Mouse (Mus musculus) brain, embryonic 14.5 days (tissue): ENCODE measurements around the gene Lsamp. TPM values are rescaled to one million over a fixed set of nuclear protein-coding genes. Genes with fewer than 3 reads are reported as not detected.
"Not testable (repeated sequence)": the region's sequence is repeated elsewhere in the genome, so short reads cannot be mapped to it uniquely, and the experiment has no call there.

ENCODE experiments used
- DNase-seq: peaks from one replicate; pipeline ENCODE4 v3.0.0-alpha.2; 2011; ENCODE audit warnings: low read depth
- CTCF ChIP-seq: fragments of 200-500 bp; IDR thresholded peaks from 2 replicates; pipeline ENCODE4 v1.5.1; 2012; ENCODE audit warnings: inconsistent platforms, mild to moderate bottlenecking, moderate library complexity, borderline replicate concordance; ENCODE audit not compliant: insufficient read depth, insufficient read length; ENCODE audit errors: extremely low read depth
- POLR2A ChIP-seq: fragments of 200-500 bp; IDR thresholded peaks from 2 replicates; pipeline ENCODE4 v1.6.1; 2012; ENCODE audit warnings: mild to moderate bottlenecking, inconsistent platforms, borderline replicate concordance; ENCODE audit not compliant: poor library complexity, insufficient read depth, insufficient read length, severe bottlenecking; ENCODE audit errors: extremely low read depth
- polyA plus RNA-seq: library from polyadenylated mRNA; depleted of rRNA; stranded (reverse); fragments of >200 nt; gene quantifications from 2 replicates; pipeline ENCODE4 v1.2.3, GENCODE M21; 2012

Lsamp gene
- polyA plus RNA-seq, 1 experiment = 45.1 TPM

- DNase-seq = no peak
- no peak for TF ChIP-seq CTCF
- TF ChIP-seq POLR2A = no peak
Observed at GRCm38 (mm10) chr16:41965636-41966035, 1981.5 kb downstream of the Lsamp start.

GRCm38 (mm10) chr16:41969215-41969614, 1985.1 kb downstream of the Lsamp start:
- TF ChIP-seq POLR2A (no peak), CTCF (no peak)
- DNase-seq = peak; percentile 21

- DNase-seq = peak; percentile 76
- TF ChIP-seq POLR2A (no peak), CTCF (no peak)
Observed at GRCm38 (mm10) chr16:41974866-41975719, 1990.9 kb downstream of the Lsamp start.

GRCm38 (mm10) chr16:41976897-41977296, 1992.7 kb downstream of the Lsamp start:
- no peak for DNase-seq
- TF ChIP-seq POLR2A = no peak
- TF ChIP-seq CTCF = no peak

GRCm38 (mm10) chr16:41996956-41997355, 2012.8 kb downstream of the Lsamp start:
- peak; percentile 32 for DNase-seq
- no peak for TF ChIP-seq POLR2A
- TF ChIP-seq CTCF = no peak

- TF ChIP-seq POLR2A (no peak), CTCF (no peak)
- DNase-seq = no peak
Observed at GRCm38 (mm10) chr16:42002925-42003324, 2018.8 kb downstream of the Lsamp start.

- DNase-seq = not testable (repeated sequence)
Observed at GRCm38 (mm10) chr16:42003506-42003905, 2019.3 kb downstream of the Lsamp start.

GRCm38 (mm10) chr16:42004166-42004565, 2020.0 kb downstream of the Lsamp start:
- peak; percentile 40 for DNase-seq
- TF ChIP-seq POLR2A (no peak), CTCF (no peak)

GRCm38 (mm10) chr16:42014937-42015336, 2030.8 kb downstream of the Lsamp start:
- DNase-seq = peak; percentile 43
- TF ChIP-seq POLR2A (no peak), CTCF (no peak)

- TF ChIP-seq CTCF = no peak
- no peak for TF ChIP-seq POLR2A
- DNase-seq = peak; percentile 70
Observed at GRCm38 (mm10) chr16:42015443-42015842, 2031.3 kb downstream of the Lsamp start.

- DNase-seq = peak; percentile 67
- no peak for TF ChIP-seq CTCF
- no peak for TF ChIP-seq POLR2A
Observed at GRCm38 (mm10) chr16:42016791-42017643, 2032.9 kb downstream of the Lsamp start.
